Mouse (Mus musculus): Measurements from ENCODE around the gene Fam3c.

Gene Fam3c

GRCm38 (mm10) chr6:22354031-22354430 is 2.0 kb downstream of the Fam3c start:
- no peak for DNase-seq (ENCODE audit: low spot score)

- no peak for DNase-seq (ENCODE audit: low spot score)
These were observed 4.5 kb downstream of the Fam3c start for GRCm38 (mm10) chr6:22351551-22351950.

GRCm38 (mm10) chr6:22350239-22350571 is 5.8 kb downstream of the Fam3c start:
- DNase-seq (ENCODE audit: low spot score) = no peak

- no peak for DNase-seq (ENCODE audit: low spot score)
These were observed 6.4 kb downstream of the Fam3c start for GRCm38 (mm10) chr6:22349531-22350238.

GRCm38 (mm10) chr6:22348975-22349374 is 7.1 kb downstream of the Fam3c start:
- no peak for DNase-seq (ENCODE audit: low spot score)

GRCm38 (mm10) chr6:22348130-22348529 is 7.9 kb downstream of the Fam3c start:
- no peak for DNase-seq (ENCODE audit: low spot score)

GRCm38 (mm10) chr6:22347132-22347902 is 8.7 kb downstream of the Fam3c start:
- no peak for DNase-seq (ENCODE audit: low spot score)

GRCm38 (mm10) chr6:22344443-22344842 is 11.6 kb downstream of the Fam3c start:
- no peak for DNase-seq (ENCODE audit: low spot score)

- DNase-seq (ENCODE audit: low spot score) = no peak
These were observed 12.3 kb downstream of the Fam3c start for GRCm38 (mm10) chr6:22343706-22344105.

- no peak for DNase-seq (ENCODE audit: low spot score)
These were observed 12.8 kb downstream of the Fam3c start for GRCm38 (mm10) chr6:22343292-22343691.

- no peak for DNase-seq (ENCODE audit: low spot score)
These were observed 15.3 kb downstream of the Fam3c start for GRCm38 (mm10) chr6:22340779-22341178.

- DNase-seq (ENCODE audit: low spot score) = no peak
These were observed 16.1 kb downstream of the Fam3c start for GRCm38 (mm10) chr6:22339763-22340542.

- DNase-seq (ENCODE audit: low spot score) = no peak
These were observed 23.5 kb downstream of the Fam3c start for GRCm38 (mm10) chr6:22332548-22332947.

GRCm38 (mm10) chr6:22330169-22330960 is 25.7 kb downstream of the Fam3c start:
- DNase-seq (ENCODE audit: low spot score) = no peak

- DNase-seq (ENCODE audit: low spot score) = no peak
These were observed 28.1 kb downstream of the Fam3c start for GRCm38 (mm10) chr6:22327931-22328330.

GRCm38 (mm10) chr6:22327091-22327490 is 29.0 kb downstream of the Fam3c start:
- no peak for DNase-seq (ENCODE audit: low spot score)

GRCm38 (mm10) chr6:22326289-22326688 is 29.8 kb downstream of the Fam3c start:
- DNase-seq (ENCODE audit: low spot score) = no peak

GRCm38 (mm10) chr6:22325364-22326072 is 30.5 kb downstream of the Fam3c start:
- DNase-seq (ENCODE audit: low spot score) = peak; percentile 90

GRCm38 (mm10) chr6:22298059-22298458 is 58.0 kb downstream of the Fam3c start:
- no peak for DNase-seq (ENCODE audit: low spot score)

GRCm38 (mm10) chr6:22297028-22297427 is 59.0 kb downstream of the Fam3c start:
- no peak for DNase-seq (ENCODE audit: low spot score)

GRCm38 (mm10) chr6:22293922-22294321 is 62.1 kb downstream of the Fam3c start:
- DNase-seq (ENCODE audit: low spot score) = no peak

Measured in layer of hippocampus, adult 9-10 months (tissue).